Mouse (Mus musculus) layer of hippocampus, adult 11-12 months (tissue): ENCODE measurements around the gene Cenpu.
"Not testable (repeated sequence)": the region's sequence is repeated elsewhere in the genome, so short reads cannot be mapped to it uniquely, and the experiment has no call there.

Source experiments
- DNase-seq: peaks from one replicate; pipeline ENCODE4 v3.0.0; 2022; ENCODE audit warnings: low spot score

The Cenpu gene

DNA sequence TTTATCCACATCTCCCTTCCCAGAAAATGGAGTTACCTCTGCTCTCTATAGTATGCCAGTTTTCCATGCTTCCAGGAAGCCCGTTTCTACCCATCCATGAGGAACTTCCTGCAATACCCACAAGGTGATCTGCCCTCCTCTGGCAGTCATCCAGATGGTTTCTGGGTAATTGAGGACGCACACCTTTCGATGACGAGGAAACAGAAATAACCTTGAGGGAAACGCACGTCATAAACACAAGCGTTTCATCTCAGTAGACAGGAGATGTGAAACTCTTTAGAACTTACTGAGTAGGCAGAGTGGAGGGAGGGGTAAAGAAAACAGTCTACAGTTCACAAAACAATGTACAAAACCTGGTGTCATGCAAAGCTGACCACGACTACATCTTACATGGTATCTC lies 1.8 kb upstream of the Cenpu start:
- no peak for DNase-seq

GRCm38 (mm10) chr8:46551029-46551428 lies 799 bp upstream of the Cenpu start:
- DNase-seq = no peak

GRCm38 (mm10) chr8:46552441-46552765 lies 575 bp downstream of the Cenpu start:
- DNase-seq = no peak

DNA sequence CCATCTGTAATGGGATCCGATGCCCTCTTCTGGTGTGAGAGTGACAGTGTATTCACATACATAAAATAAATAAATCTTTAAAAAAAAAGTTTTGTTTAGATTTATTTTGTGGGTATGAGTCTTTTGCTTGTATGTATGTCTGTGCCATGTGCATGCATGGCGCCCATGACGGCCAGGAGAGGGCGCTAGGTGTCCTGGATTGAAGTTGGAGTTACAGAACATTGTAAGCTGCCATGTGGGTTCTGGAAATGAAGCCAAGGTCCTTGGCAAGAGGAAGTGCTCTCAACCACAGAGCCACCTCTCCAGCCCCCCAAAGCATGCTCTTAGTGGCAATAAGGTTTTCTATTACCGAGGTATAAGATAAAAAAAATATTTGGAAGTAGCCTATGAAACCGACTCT lies 7.6 kb downstream of the Cenpu start:
- DNase-seq = no peak

DNA sequence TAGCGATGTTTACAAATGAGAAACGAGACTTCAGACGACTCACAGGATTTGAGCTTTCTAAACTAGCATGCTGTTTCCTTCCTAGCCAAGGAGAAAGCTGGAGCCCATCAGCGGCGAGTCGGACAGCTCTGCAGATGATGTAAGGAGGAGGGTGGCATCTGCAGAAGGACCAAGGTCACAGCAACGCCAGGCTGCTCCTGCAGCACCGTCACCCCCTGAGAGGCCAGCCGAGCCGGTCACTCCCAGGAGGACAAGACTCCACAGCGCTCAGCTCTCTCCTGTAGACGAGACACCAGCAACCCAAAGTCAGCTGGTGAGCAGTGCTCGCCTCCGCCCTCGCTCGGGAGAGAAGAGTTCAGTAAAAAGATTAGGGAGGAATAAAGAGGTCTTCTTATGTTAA lies 10.5 kb downstream of the Cenpu start:
- no peak for DNase-seq

DNA sequence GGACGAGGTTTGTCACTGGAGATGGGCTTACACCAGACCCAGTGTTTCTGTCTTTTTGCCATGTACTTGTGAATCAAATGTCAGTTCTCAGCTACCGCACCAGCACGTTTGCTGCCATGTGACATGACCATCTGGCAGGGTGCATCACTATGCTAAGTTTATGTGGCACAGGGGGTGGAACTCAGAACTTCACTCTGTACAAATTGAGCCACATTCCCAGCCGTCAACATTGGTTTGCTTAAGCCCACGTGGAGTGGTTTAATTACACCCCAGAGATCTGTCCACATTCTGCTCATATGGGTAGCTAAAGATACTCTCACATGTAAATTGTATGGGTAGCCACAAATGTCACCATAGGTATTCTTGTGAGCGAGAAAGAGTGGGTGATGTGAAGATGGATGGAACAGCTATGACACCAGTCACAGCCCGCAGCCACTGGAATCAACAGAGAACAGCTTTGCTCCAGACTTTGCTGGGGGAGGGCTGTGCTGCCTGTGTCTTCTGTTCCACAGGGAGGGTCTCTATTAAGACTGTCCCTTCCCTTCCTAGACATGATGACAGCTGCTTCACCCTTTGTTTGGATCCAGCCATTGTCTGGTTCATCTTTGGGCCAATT lies 15.2 kb downstream of the Cenpu start:
- DNase-seq = peak; percentile 82

- no peak for DNase-seq
These were observed 16.1 kb downstream of the Cenpu start for GRCm38 (mm10) chr8:46567946-46568345.

- DNase-seq = no peak
These were observed 17.1 kb downstream of the Cenpu start for GRCm38 (mm10) chr8:46568942-46569341.

GRCm38 (mm10) chr8:46569659-46570441 lies 18.0 kb downstream of the Cenpu start:
- no peak for DNase-seq

DNA sequence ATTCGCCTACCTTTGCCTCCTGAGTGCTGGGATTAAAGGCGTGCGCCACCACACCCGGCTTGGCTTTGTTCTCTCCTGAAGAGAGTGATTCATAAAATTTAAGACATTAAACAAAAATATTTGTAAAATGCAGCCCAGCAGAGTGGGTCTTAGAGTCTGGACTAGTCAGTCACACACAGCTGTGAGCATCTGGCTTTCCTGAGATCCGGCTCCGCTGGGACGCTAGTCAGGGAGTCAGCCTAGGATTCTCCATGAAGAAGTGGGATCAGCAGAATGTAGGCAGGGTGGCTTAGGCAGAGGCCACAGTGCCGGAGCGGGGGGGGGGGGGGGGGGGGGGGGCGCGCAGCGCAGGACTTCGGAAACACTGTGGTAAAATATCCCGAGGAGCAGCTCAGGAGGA lies 18.8 kb downstream of the Cenpu start:
- no peak for DNase-seq

GRCm38 (mm10) chr8:46573446-46573845 lies 21.6 kb downstream of the Cenpu start:
- no peak for DNase-seq

- no peak for DNase-seq
These were observed 22.1 kb downstream of the Cenpu start for GRCm38 (mm10) chr8:46573964-46574363.

GRCm38 (mm10) chr8:46578794-46579193 lies 27.0 kb downstream of the Cenpu start:
- DNase-seq = no peak

DNA sequence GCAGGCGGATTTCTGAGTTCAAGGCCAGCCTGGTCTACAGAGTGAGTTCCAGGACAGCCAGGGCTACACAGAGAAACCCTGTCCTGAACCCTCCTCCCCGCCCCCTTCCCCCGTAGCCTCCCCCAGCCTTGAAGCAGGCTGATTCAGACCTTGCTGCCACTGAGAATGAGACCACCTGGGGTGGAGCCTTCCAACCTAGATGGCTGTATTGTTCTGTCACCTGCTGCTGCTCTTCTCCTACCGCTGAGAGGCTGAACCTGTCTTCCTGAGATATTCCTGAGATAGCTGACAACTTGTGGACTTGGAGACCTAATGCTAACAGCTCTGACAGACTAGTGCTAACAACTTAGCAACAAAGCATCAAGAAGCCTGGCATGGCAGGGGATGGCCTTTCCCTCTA lies 32.5 kb downstream of the Cenpu start:
- DNase-seq = not testable (repeated sequence)

DNA sequence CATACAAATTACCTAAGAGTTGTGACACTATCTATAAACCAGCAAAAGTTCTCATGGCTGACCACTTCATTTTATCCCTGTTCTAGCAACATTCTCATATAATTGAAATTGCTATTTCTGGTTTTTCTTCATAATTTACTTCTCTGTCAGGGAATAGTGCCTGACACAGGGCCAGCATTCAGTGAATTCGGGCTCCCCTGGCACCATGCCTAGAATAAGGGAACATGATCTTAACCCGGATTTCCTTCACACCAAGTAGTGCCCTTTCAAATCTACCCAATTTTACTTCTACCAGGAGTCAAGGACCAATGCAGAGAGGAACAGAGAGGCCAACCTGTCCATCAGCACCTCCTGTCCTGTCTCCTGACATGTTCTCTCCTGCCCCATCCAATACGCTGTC lies 33.7 kb downstream of the Cenpu start:
- no peak for DNase-seq

GRCm38 (mm10) chr8:46587911-46588310 lies 36.1 kb downstream of the Cenpu start:
- no peak for DNase-seq

GRCm38 (mm10) chr8:46588663-46589062 lies 36.8 kb downstream of the Cenpu start:
- DNase-seq = no peak

DNA sequence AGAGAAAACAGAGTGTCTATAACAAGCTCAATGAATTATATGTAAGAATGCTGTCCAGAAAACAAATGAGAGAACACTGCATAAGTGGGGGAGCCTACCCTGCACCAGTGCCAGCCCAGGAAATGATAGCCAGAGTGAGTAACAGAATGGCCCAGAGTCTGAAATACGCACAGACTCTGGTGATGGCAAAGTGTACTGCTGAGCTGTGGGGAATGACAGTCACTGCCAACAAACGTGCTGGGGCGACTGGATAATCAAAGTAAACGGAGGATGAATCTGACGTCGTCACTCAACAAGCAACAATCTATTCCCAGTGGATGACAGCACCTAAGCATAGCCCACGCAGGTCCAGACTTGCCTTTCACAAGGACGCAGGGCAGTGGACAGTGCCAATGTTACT lies 41.2 kb downstream of the Cenpu start:
- peak; percentile 14 for DNase-seq

DNA sequence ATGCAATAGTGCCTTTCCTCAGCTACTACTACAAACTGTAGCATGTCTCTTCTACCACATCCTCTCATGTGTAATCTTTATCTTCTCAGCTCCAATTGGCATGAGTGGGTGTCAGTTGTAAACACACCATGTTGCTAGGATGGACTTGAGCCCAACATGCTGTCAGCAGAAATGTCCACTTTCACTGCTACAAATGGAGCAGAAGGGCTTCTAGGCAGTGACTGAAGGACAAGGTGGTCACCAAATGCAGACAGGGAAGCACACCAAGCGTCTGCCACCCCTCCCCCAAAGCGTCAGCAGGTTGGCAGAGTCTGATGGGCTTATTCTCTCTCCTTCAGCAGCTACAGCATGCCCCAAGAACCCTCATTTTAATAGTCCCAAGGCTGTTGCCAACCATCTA lies 41.9 kb downstream of the Cenpu start:
- DNase-seq = no peak

- DNase-seq = peak; percentile 35
These were observed 43.8 kb downstream of the Cenpu start for GRCm38 (mm10) chr8:46595593-46595992.

DNA sequence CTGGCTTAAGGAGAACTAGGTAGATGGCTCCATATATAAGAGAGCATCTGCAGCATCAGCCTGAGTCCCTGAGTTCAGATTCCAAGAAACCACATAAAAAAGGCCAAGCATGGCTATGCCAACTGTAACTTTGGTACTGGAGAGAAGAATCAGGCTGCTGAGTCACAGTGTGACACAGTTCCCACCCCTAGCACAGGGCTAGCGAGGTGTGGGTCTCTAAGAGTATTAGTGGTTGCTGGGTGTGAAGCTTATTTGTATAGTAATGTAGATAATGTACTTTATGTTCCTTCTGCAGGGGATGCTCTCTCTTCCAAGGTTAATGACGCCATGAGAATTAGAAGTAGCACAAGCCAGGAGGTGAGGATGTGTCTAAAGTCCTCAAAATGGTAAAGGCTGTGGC lies 44.7 kb downstream of the Cenpu start:
- DNase-seq = no peak

GRCm38 (mm10) chr8:46597411-46597810 lies 45.6 kb downstream of the Cenpu start:
- no peak for DNase-seq

DNA sequence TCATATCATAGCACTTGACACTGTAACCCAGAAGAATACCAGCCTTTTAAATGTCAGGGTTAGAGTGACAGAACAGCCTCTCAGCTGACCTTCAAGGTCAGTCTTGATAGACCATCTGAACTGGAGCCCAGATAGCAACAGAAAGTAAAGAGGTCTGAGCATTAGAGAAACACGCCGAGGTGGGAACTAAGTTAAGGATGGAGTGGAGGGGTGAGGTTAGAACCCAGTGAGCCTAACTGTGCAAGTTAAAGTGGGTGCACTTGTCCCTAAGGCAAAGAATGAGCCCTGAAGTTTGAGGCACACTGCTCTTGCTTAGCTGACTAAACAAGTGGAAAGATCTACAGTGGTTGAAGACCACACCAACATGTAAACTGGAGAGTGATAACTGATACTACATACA lies 46.3 kb downstream of the Cenpu start:
- DNase-seq = no peak

- DNase-seq = no peak
These were observed 46.9 kb downstream of the Cenpu start for GRCm38 (mm10) chr8:46598753-46599152.
